Mouse (Mus musculus) mammary gland, adult 2 months (tissue): Measurements from ENCODE around the gene Gm20903. TPM values are rescaled to one million over a fixed set of nuclear protein-coding genes. Genes with fewer than 3 reads are reported as not detected.

Experiments
- polyA plus RNA-seq: library from polyadenylated mRNA; depleted of rRNA; stranded (reverse); fragments of >200 nt; gene quantifications from 2 replicates; pipeline ENCODE4 v1.2.3, GENCODE M21; 2012; ENCODE audit warnings: low replicate concordance; rRNA removed

Gm20903 gene
- polyA plus RNA-seq: not detected in 2 replicates

DNA sequence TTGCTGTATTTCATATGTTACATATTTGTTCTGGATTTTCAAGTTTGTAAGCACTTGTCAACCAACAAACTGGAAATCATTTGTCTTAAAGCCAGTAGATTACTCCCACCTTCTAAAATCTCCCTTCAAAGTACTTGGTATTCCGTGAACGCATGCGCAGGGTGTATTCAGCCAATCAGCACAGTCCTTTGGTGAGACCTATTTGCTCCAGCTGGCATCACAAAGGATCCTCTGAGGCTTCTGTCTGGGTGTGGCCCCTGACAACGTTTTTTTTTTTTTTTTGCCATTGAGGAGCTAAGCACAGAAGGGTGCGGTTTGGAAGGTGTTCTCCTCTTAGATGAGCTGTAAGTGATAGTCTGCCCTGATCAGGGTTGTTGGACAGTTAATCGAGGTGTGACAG, at the start of gene Gm20903:
Gene Gm20903 (plus strand): TSS at position 301 of the 400 bp plus-strand sequence.

